Mouse (Mus musculus): ENCODE data around the gene Sdk2. TPM values are rescaled to one million over a fixed set of nuclear protein-coding genes. Genes with fewer than 3 reads are reported as not detected.

Sdk2 gene
- total and polyA plus RNA-seq, 3 experiments = 0.22 TPM; not detected in 2

- Histone ChIP-seq H3K9me3 (replicated peaks) (peaks cover 85% of the 10 kb centered on the region), H3K27me3 (ENCODE audit: insufficient read depth, low read length) (no peaks in the 10 kb centered on the region), H3K4me3 (ENCODE audit: low read depth, low read length) (no peak overlapping the region), H3K36me3 (replicated peaks) (no peaks in the 10 kb centered on the region), H3K4me1 (ENCODE audit: insufficient read depth, low read depth, low read length) (no peaks in the 10 kb centered on the region)
- ATAC-seq (ENCODE audit: extremely low read depth, insufficient number of reproducible peaks, low FRiP score, poor library complexity, severe bottlenecking) = no peak
- DNase-seq (ENCODE audit: low spot score) = no peak
- TF ChIP-seq GATA2 (IDR thresholded peaks at IDR 0.05; ENCODE audit: borderline replicate concordance, low read depth, low read length) (no peak), POLR2AphosphoS5 (IDR thresholded peaks at IDR 0.05; ENCODE audit: insufficient replicate concordance, low read depth, low read length) (no peak), GATA1 (IDR thresholded peaks at IDR 0.05; ENCODE audit: borderline replicate concordance, low read length) (no peak), TAL1 (conservative IDR thresholded peaks at IDR 0.05; ENCODE audit: low read depth, low read length) (no peak), CTCF (IDR thresholded peaks at IDR 0.05; ENCODE audit: low read depth, low read length) (no peak; the same call in 1 of the 2 replicates)
These were observed 203.4 kb downstream of the Sdk2 start for GRCm38 (mm10) chr11:113863408-113863807.

- H3K36me3 ChIP-seq (replicated peaks) = no peaks in the 10 kb centered on the region
- TF ChIP-seq TAL1 (conservative IDR thresholded peaks at IDR 0.05; ENCODE audit: low read depth, low read length) = no peak
- no peak for TF ChIP-seq POLR2AphosphoS5 (IDR thresholded peaks at IDR 0.05; ENCODE audit: insufficient replicate concordance, low read depth, low read length)
- no peak for TF ChIP-seq GATA2 (IDR thresholded peaks at IDR 0.05; ENCODE audit: borderline replicate concordance, low read depth, low read length)
- TF ChIP-seq GATA1 (IDR thresholded peaks at IDR 0.05; ENCODE audit: borderline replicate concordance, low read length) = no peak
- TF ChIP-seq CTCF (IDR thresholded peaks at IDR 0.05; ENCODE audit: low read depth, low read length) = no peak
- no peaks in the 10 kb centered on the region for H3K27me3 ChIP-seq (ENCODE audit: insufficient read depth, low read length)
- peaks cover 89% of the 10 kb centered on the region for H3K9me3 ChIP-seq (replicated peaks)
- H3K4me3 ChIP-seq (ENCODE audit: low read depth, low read length) = no peak overlapping the region
- H3K4me1 ChIP-seq (ENCODE audit: insufficient read depth, low read depth, low read length) = no peaks in the 10 kb centered on the region
- no peak for DNase-seq (ENCODE audit: low spot score)
- no peak for ATAC-seq (ENCODE audit: extremely low read depth, insufficient number of reproducible peaks, low FRiP score, poor library complexity, severe bottlenecking)
These were observed 211.2 kb downstream of the Sdk2 start for GRCm38 (mm10) chr11:113855661-113856060.

GRCm38 (mm10) chr11:113851750-113852149 is 215.1 kb downstream of the Sdk2 start:
- Histone ChIP-seq H3K9me3 (replicated peaks) (peaks cover 69% of the 10 kb centered on the region), H3K27me3 (ENCODE audit: insufficient read depth, low read length) (no peaks in the 10 kb centered on the region), H3K4me1 (ENCODE audit: insufficient read depth, low read depth, low read length) (no peaks in the 10 kb centered on the region), H3K36me3 (replicated peaks) (no peaks in the 10 kb centered on the region), H3K4me3 (ENCODE audit: low read depth, low read length) (no peak overlapping the region; the same call in 1 of the 2 replicates)
- DNase-seq (ENCODE audit: low spot score) (no peak), ATAC-seq (ENCODE audit: extremely low read depth, insufficient number of reproducible peaks, low FRiP score, poor library complexity, severe bottlenecking) (no peak)
- TF ChIP-seq GATA2 (IDR thresholded peaks at IDR 0.05; ENCODE audit: borderline replicate concordance, low read depth, low read length) (no peak), GATA1 (IDR thresholded peaks at IDR 0.05; ENCODE audit: borderline replicate concordance, low read length) (no peak), CTCF (IDR thresholded peaks at IDR 0.05; ENCODE audit: low read depth, low read length) (no peak), POLR2AphosphoS5 (IDR thresholded peaks at IDR 0.05; ENCODE audit: insufficient replicate concordance, low read depth, low read length) (no peak), TAL1 (conservative IDR thresholded peaks at IDR 0.05; ENCODE audit: low read depth, low read length) (no peak)

- peaks cover 58% of the 10 kb centered on the region for H3K9me3 ChIP-seq (replicated peaks)
- no peaks in the 10 kb centered on the region for H3K27me3 ChIP-seq (ENCODE audit: insufficient read depth, low read length)
- no peak overlapping the region for H3K4me3 ChIP-seq (ENCODE audit: low read depth, low read length)
- TF ChIP-seq POLR2AphosphoS5 (IDR thresholded peaks at IDR 0.05; ENCODE audit: insufficient replicate concordance, low read depth, low read length) (no peak), GATA2 (IDR thresholded peaks at IDR 0.05; ENCODE audit: borderline replicate concordance, low read depth, low read length) (no peak), TAL1 (conservative IDR thresholded peaks at IDR 0.05; ENCODE audit: low read depth, low read length) (no peak), CTCF (IDR thresholded peaks at IDR 0.05; ENCODE audit: low read depth, low read length) (no peak), GATA1 (IDR thresholded peaks at IDR 0.05; ENCODE audit: borderline replicate concordance, low read length) (no peak)
- ATAC-seq (ENCODE audit: extremely low read depth, insufficient number of reproducible peaks, low FRiP score, poor library complexity, severe bottlenecking) (no peak), DNase-seq (ENCODE audit: low spot score) (no peak)
- H3K4me1 ChIP-seq (ENCODE audit: insufficient read depth, low read depth, low read length) = no peaks in the 10 kb centered on the region
- H3K36me3 ChIP-seq (replicated peaks) = no peaks in the 10 kb centered on the region
These were observed 217.5 kb downstream of the Sdk2 start for GRCm38 (mm10) chr11:113849322-113849721.

- ATAC-seq (ENCODE audit: extremely low read depth, insufficient number of reproducible peaks, low FRiP score, poor library complexity, severe bottlenecking) = no peak
- H3K4me3 ChIP-seq (ENCODE audit: low read depth, low read length) = no peak overlapping the region
- TF ChIP-seq POLR2AphosphoS5 (IDR thresholded peaks at IDR 0.05; ENCODE audit: insufficient replicate concordance, low read depth, low read length) = no peak
- no peak for TF ChIP-seq GATA1 (IDR thresholded peaks at IDR 0.05; ENCODE audit: borderline replicate concordance, low read length)
- TF ChIP-seq GATA2 (IDR thresholded peaks at IDR 0.05; ENCODE audit: borderline replicate concordance, low read depth, low read length) = no peak
- no peak for TF ChIP-seq TAL1 (conservative IDR thresholded peaks at IDR 0.05; ENCODE audit: low read depth, low read length)
- no peak for TF ChIP-seq CTCF (IDR thresholded peaks at IDR 0.05; ENCODE audit: low read depth, low read length)
- no peaks in the 10 kb centered on the region for H3K27me3 ChIP-seq (ENCODE audit: insufficient read depth, low read length)
- H3K9me3 ChIP-seq (replicated peaks) = peaks cover 52% of the 10 kb centered on the region
- no peak for DNase-seq (ENCODE audit: low spot score)
- no peaks in the 10 kb centered on the region for H3K36me3 ChIP-seq (replicated peaks)
- H3K4me1 ChIP-seq (ENCODE audit: insufficient read depth, low read depth, low read length) = no peaks in the 10 kb centered on the region
These were observed 222.9 kb downstream of the Sdk2 start for GRCm38 (mm10) chr11:113843920-113844319.

- Histone ChIP-seq H3K4me3 (ENCODE audit: low read depth, low read length) (no peak overlapping the region), H3K27me3 (ENCODE audit: insufficient read depth, low read length) (no peaks in the 10 kb centered on the region; the same call in 1 of the 2 replicates), H3K36me3 (replicated peaks) (no peaks in the 10 kb centered on the region), H3K9me3 (replicated peaks) (peaks cover 56% of the 10 kb centered on the region), H3K4me1 (ENCODE audit: insufficient read depth, low read depth, low read length) (no peaks in the 10 kb centered on the region)
- DNase-seq (ENCODE audit: low spot score) (no peak), ATAC-seq (ENCODE audit: extremely low read depth, insufficient number of reproducible peaks, low FRiP score, poor library complexity, severe bottlenecking) (no peak)
- TF ChIP-seq POLR2AphosphoS5 (IDR thresholded peaks at IDR 0.05; ENCODE audit: insufficient replicate concordance, low read depth, low read length) = no peak
- TF ChIP-seq CTCF (IDR thresholded peaks at IDR 0.05; ENCODE audit: low read depth, low read length) = no peak
- TF ChIP-seq GATA1 (IDR thresholded peaks at IDR 0.05; ENCODE audit: borderline replicate concordance, low read length) = no peak
- no peak for TF ChIP-seq GATA2 (IDR thresholded peaks at IDR 0.05; ENCODE audit: borderline replicate concordance, low read depth, low read length)
- no peak for TF ChIP-seq TAL1 (conservative IDR thresholded peaks at IDR 0.05; ENCODE audit: low read depth, low read length)
These were observed 224.0 kb downstream of the Sdk2 start for GRCm38 (mm10) chr11:113842879-113843278.

All from G1E (cell line).